Mouse (Mus musculus): ENCODE data around the gene Nup62. TPM values are rescaled to one million over a fixed set of nuclear protein-coding genes. Genes with fewer than 3 reads are reported as not detected.

The Nup62 gene
- total RNA-seq, 1 experiment: 98.0 TPM

DNA sequence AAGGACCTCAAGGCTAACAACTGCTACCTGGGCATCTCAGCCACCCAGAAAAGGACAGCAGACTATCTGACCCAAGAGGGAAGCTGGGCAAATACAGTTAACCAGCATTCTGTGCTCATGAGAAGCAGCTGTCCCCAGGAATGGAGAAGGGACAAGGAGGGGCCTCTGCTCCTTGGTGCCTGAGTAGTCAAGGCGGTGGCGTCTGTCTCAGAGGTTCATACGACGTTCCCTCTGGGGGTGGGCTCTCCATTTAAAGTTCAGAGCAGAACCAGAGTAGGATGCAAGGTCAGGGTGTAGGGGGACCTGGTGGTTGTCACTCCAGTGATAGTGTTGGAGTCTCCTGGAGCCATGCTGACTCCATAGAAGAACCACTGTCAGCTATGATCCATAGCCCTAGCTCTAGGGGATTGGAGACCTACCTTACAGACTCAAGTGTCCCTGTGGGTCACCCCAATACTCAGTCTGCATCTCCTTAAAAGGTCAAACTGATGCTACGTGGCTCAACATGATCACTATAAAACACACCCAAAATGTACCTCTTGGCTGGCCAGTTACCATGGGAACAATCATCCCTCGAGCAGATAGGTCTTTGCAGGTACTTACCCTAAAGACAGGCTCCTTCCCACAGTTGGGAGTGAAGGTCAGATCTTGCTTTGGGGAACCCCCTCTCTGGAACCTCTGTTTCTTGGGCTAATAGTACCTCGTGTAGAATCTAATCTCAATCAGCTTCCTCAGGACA is 4.9 kb upstream of the Nup62 start:
- TF ChIP-seq CHD2 (IDR thresholded peaks at IDR 0.05; ENCODE audit: low read depth, low read length): no peak
- no peak for TF ChIP-seq MAFK (IDR thresholded peaks at IDR 0.05; ENCODE audit: insufficient read depth, low read depth, low read length)
- TF ChIP-seq ZC3H11A (IDR thresholded peaks at IDR 0.05; ENCODE audit: borderline replicate concordance, low read depth, low read length): no peak
- no peak for TF ChIP-seq HCFC1 (IDR thresholded peaks at IDR 0.05; ENCODE audit: borderline replicate concordance, insufficient read depth, low read length)
- TF ChIP-seq ZNF384 (IDR thresholded peaks at IDR 0.05; ENCODE audit: low read depth, low read length): no peak
- Histone ChIP-seq H3K4me3 (ENCODE audit: insufficient read depth in 1 of 2, low read depth in 1 of 2, low read length in 2 of 2, poor library complexity in 1 of 2, severe bottlenecking in 1 of 2) (no peak overlapping the region), H3K27ac (ENCODE audit: insufficient read depth, low read depth, low read length, poor library complexity, severe bottlenecking) (no peak overlapping the region), H3K9me3 (ENCODE audit: control insufficient read depth, insufficient read depth, low read depth, low read length) (no peaks in the 10 kb centered on the region), H3K4me1 (ENCODE audit: control insufficient read depth in 2 of 2, insufficient read depth in 2 of 2, low read length in 2 of 2, poor library complexity in 1 of 2) (peaks cover 0 to 7% of the 10 kb centered on the region in 2 experiments; a peak in 2 of 4 replicates), H3K9ac (ENCODE audit: insufficient read depth, low read depth, low read length, poor library complexity, severe bottlenecking) (no peak overlapping the region), H3K36me3 (ENCODE audit: control insufficient read depth, insufficient read depth, low read length, poor library complexity, severe bottlenecking) (peaks cover 6% of the 10 kb centered on the region; the same call in 1 of the 2 replicates)
- no peak for DNase-seq (ENCODE audit: low read depth, low spot score)
- in situ Hi-C loops (cut with MboI; ENCODE audit: low sequenced_read_pairs in 2 of 2, unreplicated experiment in 2 of 2): no loop called here

DNA sequence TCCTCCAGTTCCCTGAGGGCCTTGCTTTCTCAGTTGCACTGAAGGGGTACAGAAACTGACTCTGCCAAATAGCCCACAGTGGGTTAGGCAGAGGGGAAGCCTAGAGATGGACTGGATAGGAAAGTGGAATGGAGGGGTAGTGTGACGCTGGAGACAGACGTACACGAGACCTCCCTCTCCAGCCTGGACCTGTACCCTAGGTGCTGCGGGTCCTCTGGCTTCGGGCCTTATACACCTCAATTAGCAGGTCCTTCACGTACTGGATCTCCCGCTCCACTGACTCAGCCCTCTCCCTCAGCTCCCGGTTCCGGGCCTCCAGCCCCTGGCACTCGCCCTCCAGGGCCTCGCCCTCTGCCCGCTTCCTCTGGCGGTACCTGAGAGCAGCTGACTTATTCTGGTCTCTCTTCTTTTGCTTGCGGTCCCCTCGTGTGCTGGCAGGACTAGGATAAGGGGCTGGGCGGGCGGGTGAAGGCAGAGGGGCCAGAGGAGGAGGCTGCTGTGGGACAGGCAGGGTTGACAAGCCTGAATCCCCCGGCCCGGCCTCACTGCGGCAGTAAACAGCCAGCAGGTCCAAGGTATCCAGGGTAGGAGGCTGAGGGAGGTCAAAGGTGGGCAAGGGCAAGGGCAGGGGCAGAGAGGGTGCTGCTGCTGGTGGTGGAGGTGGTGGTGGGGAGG is 3.1 kb upstream of the Nup62 start:
- Histone ChIP-seq H3K9me3 (ENCODE audit: control insufficient read depth, insufficient read depth, low read depth, low read length) (no peaks in the 10 kb centered on the region), H3K4me1 (ENCODE audit: control insufficient read depth in 2 of 2, insufficient read depth in 2 of 2, low read length in 2 of 2, poor library complexity in 1 of 2) (peaks cover 0 to 7% of the 10 kb centered on the region in 2 experiments; a peak in 2 of 4 replicates), H3K27ac (ENCODE audit: insufficient read depth, low read depth, low read length, poor library complexity, severe bottlenecking) (no peak overlapping the region), H3K9ac (ENCODE audit: insufficient read depth, low read depth, low read length, poor library complexity, severe bottlenecking) (peak overlapping the region; percentile 68), H3K4me3 (ENCODE audit: insufficient read depth in 1 of 2, low read depth in 1 of 2, low read length in 2 of 2, poor library complexity in 1 of 2, severe bottlenecking in 1 of 2) (peak overlapping the region; percentile 27 to 62; a peak in 3 of 4 replicates), H3K36me3 (ENCODE audit: control insufficient read depth, insufficient read depth, low read length, poor library complexity, severe bottlenecking) (peaks cover 6% of the 10 kb centered on the region; the same call in 1 of the 2 replicates)
- TF ChIP-seq MAFK (IDR thresholded peaks at IDR 0.05; ENCODE audit: insufficient read depth, low read depth, low read length) (no peak), ZC3H11A (IDR thresholded peaks at IDR 0.05; ENCODE audit: borderline replicate concordance, low read depth, low read length) (no peak), HCFC1 (IDR thresholded peaks at IDR 0.05; ENCODE audit: borderline replicate concordance, insufficient read depth, low read length) (no peak), CHD2 (IDR thresholded peaks at IDR 0.05; ENCODE audit: low read depth, low read length) (no peak), ZNF384 (IDR thresholded peaks at IDR 0.05; ENCODE audit: low read depth, low read length) (no peak)
- no peak for DNase-seq (ENCODE audit: low read depth, low spot score)
- in situ Hi-C loops (cut with MboI; ENCODE audit: low sequenced_read_pairs in 2 of 2, unreplicated experiment in 2 of 2): no loop called here

DNA sequence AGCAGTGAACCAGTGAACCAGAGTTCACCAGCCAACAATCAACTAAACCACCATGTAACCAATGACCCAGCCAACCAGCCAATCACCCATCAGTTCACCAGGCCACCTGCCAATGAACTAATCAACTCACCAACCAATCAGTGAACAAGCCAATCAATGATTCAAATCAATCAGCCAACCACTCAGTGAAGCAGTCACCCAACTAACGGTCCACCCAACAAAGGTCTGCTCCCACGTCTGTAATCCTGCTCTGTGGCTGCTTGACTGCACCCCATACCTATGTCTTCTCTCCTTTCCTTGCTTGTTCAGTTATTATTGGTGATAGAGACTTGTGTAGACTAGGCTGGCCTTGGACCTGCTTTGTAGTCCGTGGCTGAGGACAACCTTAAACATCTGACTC is 1.9 kb upstream of the Nup62 start:
- Histone ChIP-seq H3K36me3 (ENCODE audit: control insufficient read depth, insufficient read depth, low read length, poor library complexity, severe bottlenecking) (peaks cover 9% of the 10 kb centered on the region; the same call in 1 of the 2 replicates), H3K9ac (ENCODE audit: insufficient read depth, low read depth, low read length, poor library complexity, severe bottlenecking) (no peak overlapping the region), H3K27ac (ENCODE audit: insufficient read depth, low read depth, low read length, poor library complexity, severe bottlenecking) (no peak overlapping the region), H3K4me1 (ENCODE audit: control insufficient read depth in 2 of 2, insufficient read depth in 2 of 2, low read length in 2 of 2, poor library complexity in 1 of 2) (peaks cover 0 to 7% of the 10 kb centered on the region in 2 experiments; a peak in 2 of 4 replicates), H3K4me3 (ENCODE audit: insufficient read depth in 1 of 2, low read depth in 1 of 2, low read length in 2 of 2, poor library complexity in 1 of 2, severe bottlenecking in 1 of 2) (no peak overlapping the region), H3K9me3 (ENCODE audit: control insufficient read depth, insufficient read depth, low read depth, low read length) (no peaks in the 10 kb centered on the region)
- TF ChIP-seq MAFK (IDR thresholded peaks at IDR 0.05; ENCODE audit: insufficient read depth, low read depth, low read length) (no peak), ZC3H11A (IDR thresholded peaks at IDR 0.05; ENCODE audit: borderline replicate concordance, low read depth, low read length) (no peak), CHD2 (IDR thresholded peaks at IDR 0.05; ENCODE audit: low read depth, low read length) (no peak), ZNF384 (IDR thresholded peaks at IDR 0.05; ENCODE audit: low read depth, low read length) (no peak), HCFC1 (IDR thresholded peaks at IDR 0.05; ENCODE audit: borderline replicate concordance, insufficient read depth, low read length) (no peak)
- in situ Hi-C loops (cut with MboI; ENCODE audit: low sequenced_read_pairs in 2 of 2, unreplicated experiment in 2 of 2): no loop called here
- no peak for DNase-seq (ENCODE audit: low read depth, low spot score)

DNA sequence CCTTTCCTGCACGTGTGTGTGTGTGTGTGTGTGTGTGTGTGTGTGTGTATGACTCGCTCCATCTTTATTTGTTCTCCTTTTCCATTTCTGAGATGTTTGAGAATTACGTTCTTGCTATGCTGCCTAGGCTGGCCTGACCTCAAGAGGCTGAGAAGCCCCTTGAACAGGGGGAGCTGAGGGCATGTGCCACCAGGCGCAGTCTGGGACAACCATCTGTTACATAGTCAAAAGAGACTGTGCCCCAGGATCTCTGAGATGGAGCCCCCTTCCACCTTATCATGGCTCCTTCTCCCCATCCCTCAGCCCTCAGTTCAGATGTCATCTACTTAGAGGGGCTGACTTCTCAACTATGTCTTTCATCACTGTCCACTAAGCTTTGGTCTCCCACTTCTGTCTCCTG is 1.5 kb upstream of the Nup62 start:
- DNase-seq (ENCODE audit: low read depth, low spot score): no peak
- Histone ChIP-seq H3K9me3 (ENCODE audit: control insufficient read depth, insufficient read depth, low read depth, low read length) (no peaks in the 10 kb centered on the region), H3K27ac (ENCODE audit: insufficient read depth, low read depth, low read length, poor library complexity, severe bottlenecking) (no peak overlapping the region), H3K9ac (ENCODE audit: insufficient read depth, low read depth, low read length, poor library complexity, severe bottlenecking) (no peak overlapping the region), H3K36me3 (ENCODE audit: control insufficient read depth, insufficient read depth, low read length, poor library complexity, severe bottlenecking) (peaks cover 9% of the 10 kb centered on the region; the same call in 1 of the 2 replicates), H3K4me3 (ENCODE audit: insufficient read depth in 1 of 2, low read depth in 1 of 2, low read length in 2 of 2, poor library complexity in 1 of 2, severe bottlenecking in 1 of 2) (no peak overlapping the region), H3K4me1 (ENCODE audit: control insufficient read depth in 2 of 2, insufficient read depth in 2 of 2, low read length in 2 of 2, poor library complexity in 1 of 2) (peaks cover 0 to 9% of the 10 kb centered on the region in 2 experiments; a peak in 2 of 4 replicates)
- TF ChIP-seq MAFK (IDR thresholded peaks at IDR 0.05; ENCODE audit: insufficient read depth, low read depth, low read length): no peak
- no peak for TF ChIP-seq ZNF384 (IDR thresholded peaks at IDR 0.05; ENCODE audit: low read depth, low read length)
- no peak for TF ChIP-seq HCFC1 (IDR thresholded peaks at IDR 0.05; ENCODE audit: borderline replicate concordance, insufficient read depth, low read length)
- TF ChIP-seq ZC3H11A (IDR thresholded peaks at IDR 0.05; ENCODE audit: borderline replicate concordance, low read depth, low read length): no peak
- TF ChIP-seq CHD2 (IDR thresholded peaks at IDR 0.05; ENCODE audit: low read depth, low read length): no peak
- in situ Hi-C loops (cut with MboI; ENCODE audit: low sequenced_read_pairs in 2 of 2, unreplicated experiment in 2 of 2): no loop called here
